Mouse (Mus musculus) sigmoid colon, adult 10 weeks (tissue): Measurements from ENCODE around the gene Adh4. TPM values are rescaled to one million over a fixed set of nuclear protein-coding genes. Genes with fewer than 3 reads are reported as not detected.

Experiments used
- polyA plus RNA-seq: library from polyadenylated mRNA; stranded (reverse); fragments of 350-450 nt; fragmentation: Illumina TruSeq; extraction: RNeasy Lipid Tissue Mini Kit (QIAGEN cat#74804); gene quantifications from one replicate; pipeline ENCODE4 v1.2.3, GENCODE M21; 2014; ENCODE audit warnings: low read depth, low replicate concordance

The Adh4 gene
- not detected for polyA plus RNA-seq

DNA sequence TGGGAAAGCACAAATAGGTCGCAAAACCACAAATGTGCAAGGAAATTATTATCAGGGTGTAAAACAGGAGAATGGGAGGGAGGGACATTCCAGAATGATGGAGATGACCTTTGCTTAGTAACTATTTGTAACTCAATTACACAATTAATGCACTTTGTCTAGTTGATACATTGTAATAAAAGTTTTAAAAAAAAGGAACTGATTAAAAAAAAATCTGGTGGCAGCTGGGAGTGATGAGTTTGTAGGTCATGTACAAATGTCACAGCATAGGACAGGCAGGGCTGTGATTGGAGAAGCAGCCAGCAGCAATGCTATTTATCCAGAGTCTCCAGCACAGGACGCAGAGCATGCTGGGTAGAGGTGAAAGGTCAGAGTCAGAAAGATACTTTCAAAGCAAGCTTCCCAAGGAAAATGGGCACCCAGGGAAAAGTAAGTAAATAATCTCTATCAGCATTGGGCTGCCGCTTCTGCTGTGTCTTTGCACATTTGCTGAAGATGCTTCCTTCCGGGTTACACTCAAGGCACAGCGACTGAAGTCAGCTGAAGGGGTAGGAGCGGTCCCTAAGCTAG, at the start of gene Adh4:
TSS of gene Adh4 (plus strand) at position 346 of the 570 bp plus-strand sequence.

DNA sequence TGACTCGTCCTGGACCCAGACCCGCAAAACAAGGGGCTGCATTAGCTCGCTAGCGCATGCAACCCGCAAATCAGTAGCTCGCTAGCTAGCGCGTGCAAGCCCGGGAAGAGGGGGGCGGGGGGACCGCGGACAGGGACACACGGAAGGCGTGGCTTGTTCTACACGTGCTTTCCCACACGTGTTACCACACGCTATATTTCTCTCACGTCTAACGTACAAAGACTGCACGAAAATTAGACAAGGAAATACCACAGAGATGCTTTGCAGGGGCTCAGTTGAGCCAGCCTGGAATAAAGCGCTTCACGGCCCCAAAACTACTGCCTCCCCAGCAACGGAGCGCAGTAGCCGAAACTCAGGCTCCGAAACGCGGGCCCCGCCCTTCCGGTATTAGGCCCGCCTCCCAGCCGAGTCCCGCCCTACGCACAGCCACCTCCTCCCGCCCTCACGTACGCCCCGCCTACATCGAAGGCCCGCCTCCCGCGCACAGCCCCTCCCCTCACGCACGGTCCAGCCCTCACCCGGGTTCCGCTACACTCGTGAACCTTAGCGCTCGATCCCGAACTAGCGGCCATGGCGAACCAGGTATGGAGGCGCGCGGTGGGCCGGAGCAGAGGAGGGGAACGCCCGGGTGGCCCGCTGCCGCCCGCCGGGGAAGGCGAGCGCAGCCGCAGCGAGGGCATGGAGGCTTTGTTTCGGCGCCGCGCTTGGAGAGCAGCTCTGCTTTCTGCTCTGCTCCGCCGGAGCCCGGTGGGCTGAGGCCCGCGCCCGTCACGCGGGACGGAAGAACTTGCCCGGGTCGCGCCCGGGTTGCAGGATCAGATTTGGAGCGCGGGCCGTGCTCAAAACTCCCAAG, 27.6 kb downstream of the Adh4 start, which contains the start of gene Adh5:
TSS of gene Adh5 (plus strand) at position 482 of the 853 bp plus-strand sequence.

Other genes with a start within 250 kb of the Adh4 start
- gene 4930579F01Rik, start 221.6 kb upstream of the Adh4 start, polyA plus RNA-seq, result not detected
- gene Adh7, start 197.7 kb upstream of the Adh4 start, polyA plus RNA-seq, result 0.95 TPM
- gene Adh1, start 154.5 kb upstream of the Adh4 start, polyA plus RNA-seq, result 392 TPM
- gene Adh6a, start 102.2 kb upstream of the Adh4 start, polyA plus RNA-seq, result 0.32 TPM
- gene Adh6b, start 73.7 kb upstream of the Adh4 start, polyA plus RNA-seq, result not detected
- 91.5 TPM for gene Adh5, start 27.6 kb downstream of the Adh4 start, polyA plus RNA-seq
- gene Metap1, start 74.0 kb downstream of the Adh4 start, polyA plus RNA-seq, result 82.3 TPM
- 201 TPM for gene Eif4e, start 110.7 kb downstream of the Adh4 start, polyA plus RNA-seq